Mouse (Mus musculus) layer of hippocampus, adult 9-11 months (tissue): ENCODE measurements at regions not wholly inside any gene's neighbourhood (a gene's known extent, or its start where the extent isn't known, plus 50 kb on each side); places are given as distances from the start of the nearest gene placed in this dataset.

Experiments
- DNase-seq: peaks from one replicate; pipeline ENCODE4 v3.0.0; 2022

- DNase-seq, result no peak
Observed at GRCm38 (mm10) chr1:72038518-72038917, 173.6 kb downstream of the Mreg start.

DNA sequence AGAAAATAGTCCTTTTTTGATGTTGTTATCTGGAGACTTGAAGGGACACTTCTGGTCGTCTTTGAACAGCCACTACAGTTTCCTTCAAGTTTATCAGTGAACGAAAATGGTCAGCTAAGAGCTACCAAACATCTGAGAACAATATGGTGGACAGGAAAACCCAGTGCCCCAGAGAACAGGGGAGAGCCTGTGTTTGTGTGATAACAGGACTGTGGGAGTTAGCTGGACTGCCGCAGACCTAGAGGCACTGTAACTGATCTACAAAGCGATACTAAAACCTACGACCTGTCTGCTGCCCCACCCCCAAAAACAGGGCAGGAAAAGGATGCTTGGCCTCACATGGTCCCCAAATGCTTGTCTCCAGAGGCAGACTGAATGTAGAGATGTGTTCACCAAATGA is 175.5 kb downstream of the Mreg start:
- DNase-seq, result no peak

DNA sequence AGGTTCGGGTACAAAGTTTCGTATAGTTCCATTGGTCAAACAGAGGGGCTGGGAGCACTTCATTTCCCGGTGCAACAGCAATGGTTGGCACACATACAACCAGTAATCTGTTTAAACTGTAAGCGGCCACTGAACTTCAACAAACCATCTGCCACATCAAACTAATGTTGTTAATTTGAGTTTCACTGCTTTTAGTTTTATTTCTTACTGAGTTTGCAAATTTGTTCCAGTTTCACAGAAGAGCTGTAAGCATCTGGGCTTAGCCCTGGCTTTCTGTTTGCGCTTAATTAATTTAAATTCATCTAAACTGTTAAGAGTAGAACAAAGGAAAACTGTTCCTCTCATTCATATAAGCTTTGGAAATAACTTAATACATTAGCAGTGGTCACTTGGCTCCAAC is 176.0 kb downstream of the Mreg start:
- no peak for DNase-seq

DNA sequence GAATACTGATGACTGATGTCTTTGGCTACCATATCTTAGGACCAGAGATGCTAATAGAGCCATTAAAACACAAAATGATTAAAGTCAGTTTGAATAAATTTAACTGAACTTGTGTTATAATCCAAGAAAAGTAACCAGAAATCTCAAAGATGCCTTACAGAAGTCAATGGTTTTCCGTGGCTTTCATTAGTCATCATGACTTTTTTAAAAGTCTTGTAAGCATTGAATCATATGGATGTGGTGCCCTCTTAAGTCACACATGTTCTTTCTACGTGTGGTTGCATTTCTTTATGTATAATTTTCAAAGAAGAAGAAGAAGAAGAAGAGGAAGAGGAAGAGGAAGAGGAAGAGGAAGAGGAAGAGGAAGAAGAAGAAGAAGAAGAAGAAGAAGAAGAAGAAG is 178.2 kb downstream of the Mreg start:
- no peak for DNase-seq

- DNase-seq, result no peak
Observed at GRCm38 (mm10) chr1:72032214-72032613, 179.9 kb downstream of the Mreg start.

DNA sequence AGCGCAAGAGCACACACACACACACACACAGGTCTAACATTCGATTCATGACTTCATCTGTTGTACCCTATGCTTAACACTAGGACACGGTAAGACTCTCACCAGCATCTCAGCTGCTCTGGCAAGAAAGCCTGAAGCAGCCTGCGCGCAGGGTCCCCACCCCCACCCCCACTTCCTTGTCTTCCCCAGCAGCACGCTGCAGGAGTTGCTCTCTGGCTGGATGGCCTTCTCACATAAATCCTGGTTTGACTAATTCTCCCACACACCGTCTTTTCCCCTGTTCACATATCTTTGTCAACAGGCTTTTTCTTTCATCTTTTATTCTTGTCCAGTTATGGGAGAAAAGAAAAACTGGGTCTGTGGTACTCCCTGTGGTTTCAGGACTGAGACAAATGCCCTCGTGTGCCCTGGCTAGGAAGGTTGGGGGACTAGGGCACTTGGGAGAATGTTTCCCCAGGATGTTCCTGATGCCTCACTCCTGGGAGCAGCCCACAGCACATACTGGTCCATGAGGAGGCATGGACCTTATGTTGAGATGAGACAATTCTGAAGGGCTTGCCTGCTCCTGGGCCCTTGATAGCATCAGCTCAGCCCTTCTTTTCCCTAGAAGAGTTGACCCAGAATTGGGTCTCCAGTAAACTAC is 181.2 kb downstream of the Mreg start:
- DNase-seq, result no peak

GRCm38 (mm10) chr1:72029625-72030024 is 182.5 kb downstream of the Mreg start:
- no peak for DNase-seq

GRCm38 (mm10) chr1:72026861-72027260 is 185.2 kb downstream of the Mreg start:
- no peak for DNase-seq

GRCm38 (mm10) chr1:72022631-72023030 is 189.5 kb downstream of the Mreg start:
- no peak for DNase-seq

GRCm38 (mm10) chr1:72018479-72019222 is 193.5 kb downstream of the Mreg start:
- no peak for DNase-seq

DNA sequence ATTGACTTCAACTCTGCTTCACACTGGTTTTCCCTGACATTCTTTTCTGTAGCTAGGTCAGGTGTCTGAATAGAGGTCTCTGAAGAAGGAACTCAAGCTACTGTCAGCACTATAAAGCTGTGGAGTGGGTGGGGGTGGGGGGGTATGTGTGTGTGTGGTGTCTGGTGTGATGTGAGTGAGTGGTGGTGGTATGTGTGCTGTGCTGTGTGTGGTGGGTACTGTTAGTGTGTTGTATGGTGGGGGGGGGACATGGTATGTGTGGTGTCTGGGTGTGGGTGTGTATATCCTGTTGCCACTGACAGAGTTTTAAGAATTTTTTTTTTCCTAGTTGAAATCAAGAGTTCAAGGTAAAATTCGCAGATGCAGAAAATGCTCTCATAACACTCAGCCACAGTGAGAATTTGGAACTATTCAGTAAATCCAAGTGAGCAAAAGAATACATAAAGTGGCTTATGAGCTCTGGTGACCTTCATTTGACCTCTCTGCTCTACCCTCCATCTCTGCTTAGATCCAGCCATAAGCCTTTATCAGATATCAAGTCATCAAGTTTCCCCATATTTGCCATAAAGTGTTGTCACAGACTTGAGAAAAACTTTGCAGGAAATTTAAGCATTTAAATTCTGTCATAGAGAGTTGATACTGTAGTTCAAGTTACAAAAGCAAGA is 194.2 kb downstream of the Mreg start:
- DNase-seq, result no peak

- DNase-seq, result no peak
Observed at GRCm38 (mm10) chr1:72015471-72015870, 196.6 kb downstream of the Mreg start.

GRCm38 (mm10) chr1:72014580-72014979 is 197.5 kb downstream of the Mreg start:
- DNase-seq, result no peak

DNA sequence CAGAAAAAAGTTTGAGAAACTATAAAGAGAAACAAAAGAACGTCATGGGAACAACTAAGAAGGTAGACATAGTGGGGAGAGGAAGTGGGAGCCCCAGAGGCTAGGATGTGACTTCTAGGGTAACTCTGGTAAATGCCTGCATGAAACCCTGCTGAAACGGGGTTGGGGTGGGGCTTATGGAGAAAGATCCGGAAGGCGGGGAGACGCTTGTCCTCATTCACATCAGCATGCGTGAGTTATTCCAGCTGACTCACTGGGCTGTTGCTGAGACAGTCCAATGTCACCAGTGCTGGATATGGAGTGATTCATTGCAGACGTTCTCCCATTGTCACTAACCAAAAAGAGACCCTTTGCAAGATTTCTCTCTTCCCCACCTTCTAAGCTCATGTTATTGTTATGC is 198.2 kb downstream of the Mreg start:
- no peak for DNase-seq

GRCm38 (mm10) chr1:72012710-72013109 is 199.4 kb downstream of the Mreg start:
- no peak for DNase-seq

DNA sequence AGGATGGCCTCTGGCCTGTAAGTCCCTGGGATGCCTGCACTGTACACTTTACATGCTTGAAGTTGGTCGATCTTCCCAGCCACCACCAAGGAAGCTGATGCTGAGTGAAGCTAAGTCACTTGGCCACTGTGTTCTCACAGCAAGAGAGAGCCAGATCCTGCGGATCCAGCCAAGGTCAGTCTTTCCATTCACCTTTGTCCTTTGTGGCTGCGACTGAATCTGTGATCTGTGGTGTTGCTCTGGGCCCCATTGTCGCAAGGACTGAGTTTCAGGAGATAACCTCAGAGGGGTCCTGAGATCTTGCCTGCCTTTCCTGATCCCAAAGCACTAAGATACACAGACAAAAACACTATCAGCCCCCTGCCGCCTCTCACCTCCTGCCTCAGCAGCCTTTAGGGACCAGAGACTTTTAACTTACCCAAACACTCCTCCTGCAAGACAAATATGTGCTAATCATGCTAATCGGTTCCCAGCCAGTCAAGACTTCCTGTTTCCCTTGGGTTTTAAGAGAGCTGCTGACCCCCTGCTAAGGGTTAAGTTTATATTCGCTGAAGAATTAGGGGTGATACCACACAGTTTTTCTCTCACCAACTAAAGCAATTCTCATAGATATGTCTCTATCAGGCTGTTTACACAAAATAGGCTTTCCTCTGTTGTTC is 202.7 kb downstream of the Mreg start:
- no peak for DNase-seq

- peak; percentile 15 for DNase-seq
Observed at GRCm38 (mm10) chr1:72006696-72007291, 205.3 kb downstream of the Mreg start.

DNA sequence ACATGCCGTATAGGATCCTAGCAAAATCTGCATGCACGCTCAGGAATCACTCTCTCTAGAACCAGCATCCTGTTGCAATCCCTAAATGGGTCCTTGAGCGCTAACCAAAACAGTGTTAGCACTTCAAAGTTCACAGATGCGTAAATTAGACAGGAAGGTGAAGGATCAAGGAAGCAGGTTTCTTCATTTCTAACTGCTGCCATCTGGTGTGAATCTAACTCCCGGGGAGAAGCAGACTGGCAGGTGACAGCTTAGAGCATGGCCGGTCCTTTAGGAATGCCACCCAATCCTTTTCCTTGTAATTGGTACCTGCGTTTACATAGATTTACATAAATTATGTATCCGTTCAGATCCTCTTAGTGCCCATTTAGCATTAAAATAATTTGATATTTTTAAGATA is 206.2 kb downstream of the Mreg start:
- DNase-seq, result no peak

- no peak for DNase-seq
Observed at GRCm38 (mm10) chr1:72005550-72005949, 206.6 kb downstream of the Mreg start.

DNA sequence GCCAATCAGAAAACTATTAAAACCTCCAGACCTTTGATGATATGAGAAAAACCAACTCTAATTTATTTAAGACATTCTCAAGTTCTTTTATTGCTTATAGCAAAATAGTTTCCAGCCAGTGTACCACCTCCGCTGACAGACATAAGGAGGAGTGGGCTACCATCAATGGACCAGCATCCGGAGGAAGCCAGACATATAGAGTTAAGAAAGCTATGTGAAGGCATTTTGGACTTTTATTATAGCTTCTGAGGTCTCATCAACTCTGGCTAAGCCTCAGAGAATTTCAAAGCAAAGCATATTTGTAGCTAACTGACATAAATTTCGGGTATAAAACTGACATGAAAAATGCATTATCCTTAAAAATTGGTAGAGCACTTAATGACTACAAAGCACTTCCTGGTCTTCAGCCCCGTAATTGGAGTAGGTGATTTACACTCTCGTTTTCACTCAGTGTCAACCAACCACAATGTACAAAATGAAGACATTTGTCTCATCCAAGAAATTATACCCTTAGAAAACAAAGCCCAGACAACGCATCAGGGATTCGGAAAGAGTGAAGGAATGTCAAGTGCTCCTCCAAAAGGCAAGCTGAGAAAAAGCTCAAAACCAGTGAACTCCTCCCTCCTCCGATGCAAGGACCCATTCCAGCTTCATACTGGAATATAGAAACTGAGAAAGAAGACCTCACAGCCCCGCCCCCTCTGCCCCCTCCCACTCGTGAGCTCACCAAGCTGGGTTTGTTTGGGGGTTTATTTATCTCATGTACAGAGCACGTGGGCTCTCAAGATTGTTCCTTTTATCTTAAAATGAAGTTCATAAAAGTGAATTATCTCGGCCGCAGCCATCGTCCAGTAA is 208.5 kb downstream of the Mreg start:
- no peak for DNase-seq

- peak; percentile 23 for DNase-seq
Observed at GRCm38 (mm10) chr1:72002471-72003116, 209.5 kb downstream of the Mreg start.

- DNase-seq, result peak; percentile 31
Observed at GRCm38 (mm10) chr1:72000741-72001140, 211.4 kb downstream of the Mreg start.
